Mouse (Mus musculus): Measurements from ENCODE around the gene Il18r1.

The Il18r1 gene

DNA sequence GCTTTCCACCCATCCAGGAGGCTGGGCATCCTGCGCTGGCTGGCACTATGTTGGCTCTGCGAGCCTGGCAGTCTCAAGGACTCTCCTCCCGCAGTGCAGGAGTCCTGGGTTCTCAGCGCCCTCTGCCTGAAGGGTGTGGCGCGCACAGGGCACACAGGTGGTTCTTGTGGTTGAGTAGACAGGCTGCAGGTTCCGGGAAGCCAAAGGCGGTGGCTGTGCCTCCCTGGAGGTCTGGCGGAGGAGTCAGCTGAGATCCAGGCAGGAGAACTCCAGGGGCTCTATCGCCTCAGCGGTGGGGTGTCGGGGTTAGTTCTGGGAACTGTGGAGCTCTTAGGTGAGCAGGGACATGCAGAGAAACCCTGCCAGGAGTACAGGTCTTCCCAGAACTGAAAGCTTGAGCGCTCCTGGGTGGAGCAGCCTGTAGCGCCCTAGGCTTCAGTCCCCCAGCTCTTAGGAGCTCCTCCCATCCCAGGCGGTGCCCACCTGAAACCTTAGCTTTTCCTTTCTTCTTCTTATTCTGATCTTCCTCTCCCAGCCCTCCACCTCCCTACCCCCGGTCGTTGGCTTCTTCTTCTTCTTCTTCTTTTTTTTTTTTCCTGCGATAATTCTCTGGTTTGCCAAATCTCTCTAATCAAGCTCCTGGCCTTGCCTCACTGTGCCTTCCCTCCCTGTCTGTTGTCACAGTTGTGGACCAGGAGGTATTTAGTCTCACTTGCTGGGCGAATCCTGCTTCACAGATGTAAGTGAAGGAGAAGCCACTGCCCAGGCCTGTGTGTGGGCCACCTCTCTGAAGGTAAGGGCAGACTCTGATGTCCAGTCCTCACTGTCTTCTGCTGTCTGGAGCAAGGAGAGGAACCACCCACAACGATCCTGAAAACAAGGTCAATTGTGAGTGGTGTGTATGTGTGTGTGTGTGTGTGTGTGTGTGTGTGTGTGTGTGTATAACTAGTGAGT, at the start of gene Il18r1:
Gene Il18r1 (plus strand): TSS at position 76 of the 954 bp plus-strand sequence.
- DNase-seq = no peak

DNA sequence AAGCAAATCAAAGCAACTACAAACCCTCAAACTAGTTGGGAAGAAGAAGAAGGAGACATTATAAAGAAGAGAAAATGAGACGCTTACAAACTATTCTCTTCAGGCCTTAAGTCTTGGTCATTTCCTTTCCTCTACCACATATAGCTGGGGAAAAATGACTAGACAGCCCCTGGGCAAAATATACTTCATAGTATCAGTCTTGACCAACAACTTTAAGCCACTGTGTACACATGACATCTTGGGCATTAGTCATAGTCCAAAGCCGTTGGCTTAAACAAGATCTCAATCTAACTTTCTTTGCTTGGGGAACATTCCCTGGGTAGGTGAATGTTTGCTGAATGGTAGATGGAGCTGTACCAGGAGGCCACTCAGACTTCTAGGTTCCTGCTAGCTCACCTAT, 48.3 kb upstream of the Il18r1 start:
- no peak for DNase-seq

DNA sequence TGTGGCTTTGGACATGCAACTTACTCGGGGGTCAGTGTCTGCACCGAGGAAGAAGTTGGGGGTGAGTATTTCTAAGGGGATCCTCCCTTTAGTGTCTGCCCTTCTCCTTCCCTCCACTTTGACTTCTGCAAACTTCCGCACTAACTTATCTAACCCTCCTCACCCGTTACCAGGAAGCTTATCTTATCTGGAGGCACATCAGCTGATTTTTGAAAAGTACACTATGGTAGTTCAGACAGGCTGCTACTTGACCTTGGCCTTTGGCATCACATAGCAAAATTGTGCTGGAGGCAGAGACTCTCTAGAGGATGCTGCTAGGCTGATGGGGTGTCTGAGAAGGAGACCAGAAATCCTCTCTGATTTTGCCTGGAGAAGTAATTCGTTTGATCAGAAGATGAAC, 46.8 kb upstream of the Il18r1 start:
- DNase-seq = no peak

DNA sequence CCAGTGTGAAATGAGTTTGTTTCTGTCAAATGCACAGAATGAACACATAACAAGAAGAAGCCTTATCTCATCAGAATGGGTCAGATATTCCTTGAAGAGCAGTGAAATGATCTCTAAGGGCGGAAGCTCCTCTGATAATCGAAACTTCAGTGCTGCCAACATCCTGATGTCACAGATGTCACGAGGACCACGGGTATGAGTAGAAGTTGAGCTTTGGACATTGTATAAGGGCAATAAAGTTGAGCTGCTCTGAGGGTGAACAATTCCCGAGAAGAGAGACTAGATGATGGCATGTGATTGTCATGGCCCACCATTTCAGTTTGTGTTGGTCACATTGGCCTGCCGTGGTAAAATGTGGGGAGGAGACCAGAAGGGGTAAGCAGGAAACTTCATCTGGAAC, 41.5 kb upstream of the Il18r1 start:
- DNase-seq = no peak

DNA sequence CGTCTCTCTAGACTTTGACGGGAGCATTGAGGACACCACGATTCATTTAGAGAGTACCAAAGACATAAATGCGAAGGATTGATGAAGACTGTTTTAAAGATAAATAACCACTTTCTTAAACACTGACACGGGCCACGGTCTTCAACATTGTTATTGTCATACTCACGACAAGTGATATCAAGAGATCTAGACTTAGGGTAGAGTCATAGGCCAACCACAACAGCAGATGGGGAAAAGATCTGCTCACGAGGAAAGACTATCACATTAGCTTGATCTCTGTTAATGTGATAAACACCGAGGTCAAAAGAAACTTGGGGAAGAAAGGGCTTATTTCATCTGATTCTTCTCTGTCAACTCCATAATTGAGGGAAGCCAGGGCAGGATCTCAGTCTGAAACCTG, 38.1 kb upstream of the Il18r1 start:
- DNase-seq = no peak

DNA sequence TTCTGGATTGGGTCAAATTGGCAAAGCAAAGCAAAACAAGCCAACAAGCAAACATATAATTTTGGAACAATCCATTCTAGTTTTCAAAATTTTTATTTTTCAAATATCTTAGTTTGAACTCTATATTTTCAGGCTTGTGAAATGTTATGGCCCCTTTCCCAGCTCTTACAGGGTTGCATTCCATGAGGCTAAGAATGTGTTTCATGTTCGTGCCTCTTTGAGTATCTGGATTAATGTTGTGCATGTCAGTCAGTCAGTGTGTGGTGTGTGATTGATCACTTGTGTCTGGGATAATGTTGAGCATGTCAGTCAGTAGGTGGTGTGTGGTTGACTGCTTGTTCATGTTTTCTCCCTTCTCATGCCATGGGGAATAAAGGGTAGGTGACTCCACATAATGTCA, 37.5 kb upstream of the Il18r1 start:
- DNase-seq = no peak

DNA sequence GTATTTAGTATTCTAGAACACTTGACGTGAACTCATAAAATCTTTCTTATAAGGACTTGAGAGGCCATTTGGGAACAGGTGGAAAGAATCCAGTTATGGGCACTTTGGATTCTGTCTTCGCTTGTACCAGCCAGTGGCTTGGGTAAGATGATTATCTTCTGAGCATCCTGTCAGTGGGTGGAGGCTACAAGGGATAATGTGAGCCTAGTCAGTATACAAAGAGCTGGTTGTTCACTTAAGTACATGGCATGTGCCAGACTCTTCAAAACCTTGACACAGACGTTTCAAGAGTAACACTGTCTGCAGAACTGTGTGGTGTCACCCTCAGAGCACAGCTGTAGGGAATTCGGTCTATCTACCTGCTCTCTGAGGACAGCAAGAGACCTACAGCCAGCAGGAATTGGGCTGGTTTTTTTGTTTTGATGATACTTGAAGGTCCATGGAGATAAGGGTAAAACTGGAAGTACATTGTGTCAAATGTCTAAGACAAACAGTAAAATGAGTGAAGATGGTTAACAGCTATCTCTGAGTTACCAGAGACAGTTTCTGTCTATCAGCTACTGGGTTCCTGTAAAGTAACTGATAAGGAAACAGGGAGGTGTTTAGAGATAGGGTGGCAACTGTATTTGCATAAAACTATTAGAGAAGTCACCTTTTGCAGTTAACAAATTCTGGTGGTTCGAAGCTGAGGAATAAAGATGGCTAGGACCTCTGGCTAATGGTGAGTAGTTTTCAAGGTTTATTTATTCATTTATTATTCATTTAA, 36.3 kb upstream of the Il18r1 start, which contains the start of gene Il1rl1:
Gene Il1rl1 (plus strand): TSS at position 661 of the 766 bp plus-strand sequence.
- DNase-seq = no peak

DNA sequence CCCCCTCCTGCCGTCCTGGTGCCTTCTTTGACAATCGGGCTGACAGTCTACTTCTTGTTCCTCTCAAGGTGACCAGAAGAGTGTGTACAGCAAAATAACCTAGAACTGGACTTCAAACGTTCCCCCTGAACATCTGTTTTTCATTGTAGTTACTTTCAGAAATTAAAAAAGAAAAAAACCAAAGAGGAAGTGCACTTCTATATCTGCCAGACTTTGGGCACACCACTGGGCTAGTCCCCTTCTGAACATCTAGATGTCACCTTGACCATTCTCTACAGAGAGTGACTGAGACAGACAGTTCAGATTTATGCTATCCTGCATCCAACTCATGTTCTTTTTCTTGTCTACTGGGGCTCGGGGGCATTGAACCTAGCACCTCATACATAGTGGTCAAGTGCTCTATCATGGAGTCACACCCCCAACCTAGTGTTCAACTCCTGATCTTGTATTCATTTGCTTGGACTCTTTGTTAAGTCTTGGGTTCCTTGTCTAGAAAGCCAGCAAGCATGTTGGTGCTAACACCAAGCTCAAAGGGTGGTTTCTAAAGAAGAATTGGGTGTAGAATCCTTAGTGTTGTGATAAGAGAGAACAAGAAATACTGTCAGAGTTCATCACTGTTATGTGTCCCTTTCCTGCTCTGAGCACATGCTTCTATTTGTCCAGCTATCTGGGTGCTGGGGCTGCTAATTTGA, 35.1 kb upstream of the Il18r1 start:
- DNase-seq = no peak

DNA sequence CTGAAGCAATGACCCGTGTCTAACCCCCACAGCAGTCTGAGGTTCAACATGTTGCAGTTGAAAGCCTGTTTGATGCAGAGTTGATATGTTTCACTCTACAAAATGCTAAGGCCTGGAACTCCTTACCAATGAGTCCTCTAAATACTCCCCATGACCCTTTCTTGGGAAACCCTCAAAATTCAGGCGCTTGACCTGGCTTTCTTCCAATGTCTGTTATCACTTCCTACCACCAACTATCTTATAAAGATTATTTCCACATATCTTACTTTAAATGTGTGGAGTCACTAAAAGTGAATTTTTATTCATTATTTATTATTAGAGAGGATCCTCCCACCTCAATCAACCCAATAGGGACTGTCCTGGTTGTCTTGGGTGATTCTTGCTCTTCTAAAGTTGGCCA, 33.2 kb upstream of the Il18r1 start:
- no peak for DNase-seq

DNA sequence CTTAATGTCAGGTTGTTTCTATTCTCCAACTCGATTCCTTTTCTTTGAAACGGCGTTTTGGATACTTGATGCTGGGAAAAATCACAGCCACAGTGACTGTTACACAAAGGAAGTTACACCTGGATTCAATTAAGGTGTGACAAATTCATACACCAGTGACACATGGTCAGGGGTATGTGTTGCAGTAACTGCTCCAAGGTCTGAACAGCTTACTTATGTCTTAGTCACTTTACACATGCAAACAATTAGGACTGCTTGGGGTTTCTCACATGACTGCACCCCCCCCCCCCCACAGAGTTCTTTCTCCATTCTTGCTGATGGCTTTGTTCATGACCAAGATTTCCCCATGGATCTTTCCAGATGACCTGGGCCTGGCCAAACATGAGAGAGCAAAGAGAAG, 29.4 kb upstream of the Il18r1 start:
- DNase-seq = no peak

DNA sequence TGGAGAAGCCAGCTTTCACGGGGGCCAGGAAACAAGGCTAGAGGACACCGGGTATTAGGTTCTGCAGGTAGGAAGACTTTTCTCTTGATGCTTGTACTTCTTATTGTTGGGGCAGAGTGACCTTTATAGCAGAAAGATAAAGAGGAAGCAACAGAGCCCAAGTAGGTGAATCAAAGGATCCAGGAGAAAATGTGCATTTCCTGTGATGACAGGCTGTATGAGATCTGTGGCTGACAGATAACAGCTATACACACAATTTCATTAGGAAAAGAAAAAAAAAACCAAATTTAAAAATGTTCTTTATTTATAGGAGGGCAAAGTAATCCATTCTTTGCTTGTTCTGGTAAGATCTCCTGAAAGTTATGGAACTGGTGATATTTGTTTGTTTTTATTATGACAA, 28.0 kb upstream of the Il18r1 start:
- no peak for DNase-seq

DNA sequence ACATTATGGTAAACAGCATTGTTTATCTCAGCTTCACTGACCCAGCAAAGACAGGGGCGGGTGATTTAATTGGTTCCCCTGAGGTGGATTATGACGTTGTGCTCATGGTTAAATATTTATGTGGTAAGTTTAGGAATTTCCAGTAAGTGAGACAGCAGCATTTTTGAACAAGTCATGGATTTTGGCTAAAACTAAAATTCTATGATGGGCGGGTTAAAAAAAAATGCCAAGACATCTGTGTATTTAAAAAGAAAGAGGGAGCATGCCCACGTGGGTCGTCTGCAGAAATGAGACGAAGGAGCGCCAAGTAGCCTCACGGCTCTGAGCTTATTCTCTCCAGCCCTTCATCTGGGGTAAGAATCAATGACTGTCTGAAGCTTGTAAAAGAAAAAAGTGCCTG, 25.8 kb upstream of the Il18r1 start:
- no peak for DNase-seq

DNA sequence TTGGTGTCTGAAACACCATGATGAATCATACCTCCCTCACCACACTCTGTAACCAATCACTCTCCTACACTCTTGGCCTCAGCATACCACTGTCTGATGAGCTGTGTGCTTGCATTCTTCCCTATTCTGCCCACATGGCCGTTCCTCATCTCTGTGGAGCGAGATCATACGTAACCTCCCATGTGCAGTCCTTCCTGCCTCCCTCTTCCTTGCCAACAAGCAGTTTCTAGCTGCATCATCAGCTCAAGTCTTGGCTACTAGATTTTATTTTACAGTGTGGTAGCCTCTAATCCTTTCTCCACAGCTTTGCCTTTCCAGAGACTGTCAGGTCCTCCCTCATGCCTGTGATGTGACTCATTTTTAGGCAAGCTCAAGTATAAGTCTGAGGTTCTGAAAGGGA, 20.6 kb upstream of the Il18r1 start:
- no peak for DNase-seq

DNA sequence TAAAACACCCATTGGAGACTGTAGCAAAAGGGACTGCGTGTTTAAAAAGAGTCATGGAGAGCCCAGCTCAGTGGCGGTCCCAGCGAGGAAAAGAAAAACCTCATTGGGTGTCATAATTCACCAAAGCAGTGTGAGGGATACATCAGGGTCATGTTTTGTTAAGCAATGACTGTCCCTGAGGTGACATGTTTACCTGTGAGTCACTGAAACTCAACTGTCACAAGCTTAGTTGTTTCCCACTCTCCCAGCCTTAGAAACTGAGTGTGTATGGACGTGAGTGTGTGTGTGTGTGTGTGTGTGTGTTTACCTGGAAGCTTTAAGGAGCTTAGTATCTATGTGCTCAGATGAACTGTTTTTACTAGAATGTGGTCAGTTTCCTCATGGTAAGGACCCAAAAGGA, 2.0 kb downstream of the Il18r1 start:
- no peak for DNase-seq

DNA sequence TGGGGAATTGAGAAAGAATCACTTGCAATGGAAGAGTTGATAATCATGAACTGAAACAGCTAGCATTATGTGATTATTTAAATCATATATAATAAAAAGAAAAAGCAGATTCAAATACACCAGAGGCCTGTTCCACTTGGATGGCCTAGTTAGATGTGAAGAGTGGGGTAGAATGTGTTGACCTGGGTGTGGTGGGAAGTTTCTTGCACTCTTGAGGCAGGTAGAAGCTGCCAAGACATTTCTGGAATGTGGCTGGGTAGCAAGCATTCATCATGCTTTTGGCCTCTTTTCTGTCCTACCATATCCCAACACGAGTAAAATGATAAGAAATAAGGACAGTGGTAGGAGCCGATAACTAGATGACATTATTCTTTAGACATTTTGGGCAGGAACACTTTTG, 3.5 kb downstream of the Il18r1 start:
- DNase-seq = no peak

DNA sequence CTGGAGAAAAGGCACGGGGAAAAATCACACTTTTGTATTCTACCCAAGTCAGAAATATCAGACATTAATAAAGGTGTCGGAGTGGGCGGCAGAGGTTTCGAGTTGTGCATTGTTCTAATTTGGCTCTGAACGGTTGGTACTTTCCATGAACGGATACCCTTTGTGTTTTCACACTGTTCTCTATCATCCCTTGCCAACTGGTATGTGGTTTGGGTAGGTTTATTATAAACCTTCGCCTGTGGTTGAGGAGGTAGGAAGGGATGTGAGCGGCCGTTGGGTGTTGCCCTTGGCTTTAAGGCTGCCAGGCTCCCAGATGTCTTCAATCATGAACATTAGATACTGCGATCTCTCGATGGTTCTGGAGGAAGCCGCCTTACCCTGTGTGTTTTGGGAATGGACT, 4.5 kb downstream of the Il18r1 start:
- DNase-seq = no peak

DNA sequence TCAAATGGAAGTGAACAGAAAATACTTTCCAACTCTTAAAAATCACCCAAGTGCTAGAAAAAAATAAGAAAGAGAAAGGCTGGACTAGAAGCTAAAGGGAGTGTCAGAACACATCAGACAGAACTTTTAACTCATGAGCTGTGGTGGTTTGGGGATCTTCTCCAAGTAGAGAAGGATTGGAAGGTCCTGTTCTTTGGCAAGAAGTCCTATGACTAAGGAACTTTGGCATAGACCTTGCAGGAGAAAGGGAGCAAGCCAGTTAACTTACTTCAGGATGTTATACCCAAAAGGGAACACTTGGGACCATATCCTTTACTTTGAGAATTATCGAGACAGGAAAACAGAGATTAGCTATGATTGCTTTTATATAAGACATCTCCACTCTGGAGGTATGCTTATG, 7.0 kb downstream of the Il18r1 start:
- no peak for DNase-seq

DNA sequence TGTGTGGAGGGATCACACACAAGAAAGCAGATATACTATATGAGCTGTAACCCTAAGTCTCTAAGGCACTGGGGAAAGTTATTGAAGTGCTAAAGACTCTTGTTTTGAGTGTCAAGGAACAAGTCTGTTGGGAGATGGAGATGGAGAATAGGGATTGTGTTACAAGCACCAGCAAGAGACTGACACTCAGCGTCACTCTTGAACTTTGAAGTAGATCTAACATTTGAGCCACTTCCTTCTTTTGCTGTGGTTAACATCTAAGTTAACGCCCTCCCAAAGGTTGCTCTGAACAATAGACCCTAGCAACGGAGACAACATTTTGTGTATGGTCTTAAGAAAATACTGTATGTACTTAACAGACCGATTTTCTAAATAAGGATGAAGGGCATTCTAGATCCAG, 8.3 kb downstream of the Il18r1 start:
- no peak for DNase-seq

DNA sequence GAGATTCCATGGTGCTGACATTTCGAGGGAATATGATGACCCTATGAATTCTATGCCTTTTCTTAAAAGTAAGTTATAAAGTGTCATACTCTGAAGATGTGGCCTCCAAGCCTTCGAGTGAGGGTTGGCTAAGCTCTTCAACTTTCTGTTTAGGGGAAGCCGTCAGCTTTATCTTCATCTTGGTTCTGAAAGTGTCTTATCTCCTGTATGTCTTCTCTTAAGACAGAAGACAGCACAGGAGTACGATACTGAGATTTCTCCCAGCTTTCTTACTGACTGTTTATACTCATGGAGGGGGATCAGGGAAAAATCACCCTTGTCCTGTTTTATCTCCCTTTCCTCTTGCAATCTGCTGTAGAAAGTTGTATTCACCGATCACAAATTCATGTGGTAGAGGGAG, 9.0 kb downstream of the Il18r1 start:
- no peak for DNase-seq

DNA sequence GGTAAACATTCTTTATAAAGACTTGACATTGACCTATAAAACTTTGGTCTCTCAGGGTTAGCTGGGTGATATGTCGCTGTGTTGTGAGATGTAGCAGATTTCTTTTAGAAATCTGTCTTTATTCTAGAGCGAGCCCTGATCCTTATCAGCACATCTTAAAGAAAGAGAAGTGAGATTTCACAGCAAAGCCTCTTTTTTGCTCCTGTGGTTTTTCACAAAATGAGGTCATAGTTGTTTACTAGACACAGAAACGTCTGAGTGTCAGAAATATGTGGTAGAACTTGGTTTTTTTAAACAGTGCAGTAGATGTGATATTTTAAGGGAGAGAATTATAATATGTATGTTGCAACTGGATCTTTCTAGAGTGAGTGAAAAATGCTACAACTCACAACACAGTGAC, 10.3 kb downstream of the Il18r1 start:
- no peak for DNase-seq

DNA sequence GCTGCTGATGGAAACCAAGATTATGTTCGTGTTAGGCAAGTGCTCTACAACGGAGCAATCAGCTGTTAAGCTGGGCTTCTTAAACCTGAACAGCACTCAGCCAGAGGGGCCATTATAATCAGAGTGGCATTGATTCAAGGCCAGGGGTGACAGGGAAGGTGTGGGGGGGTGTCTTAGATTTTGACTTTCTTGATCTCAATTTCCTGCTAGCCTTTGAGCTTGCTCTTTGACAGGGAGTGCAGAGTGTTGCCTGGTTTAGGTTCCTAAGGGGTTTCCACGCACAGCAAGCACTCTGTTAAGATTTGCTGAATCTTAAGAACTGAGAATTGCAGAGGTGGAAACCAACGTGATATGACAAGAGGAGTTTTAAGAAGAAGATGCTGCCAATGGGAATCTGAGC, 11.4 kb downstream of the Il18r1 start:
- no peak for DNase-seq

DNA sequence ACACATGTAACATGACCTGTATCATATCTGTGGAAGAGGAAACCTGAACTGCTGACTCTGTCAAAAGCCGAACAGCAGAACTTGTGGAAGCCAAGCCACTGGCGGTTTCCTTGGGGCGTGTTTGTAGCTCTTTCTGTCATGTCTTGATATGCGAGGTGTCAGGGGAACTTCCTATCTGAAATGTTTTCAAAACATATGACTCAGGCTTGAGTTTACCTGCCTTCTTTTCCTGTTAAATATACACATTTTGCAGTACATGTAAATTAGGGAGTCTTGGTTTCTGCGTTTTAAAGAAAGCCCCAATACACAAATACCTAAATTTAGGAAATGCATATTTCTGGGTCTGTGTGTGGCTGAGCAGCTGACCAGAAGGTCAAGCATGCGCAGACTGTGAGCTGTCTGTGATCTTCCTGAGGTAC, 14.2 kb downstream of the Il18r1 start:
- DNase-seq = no peak

DNA sequence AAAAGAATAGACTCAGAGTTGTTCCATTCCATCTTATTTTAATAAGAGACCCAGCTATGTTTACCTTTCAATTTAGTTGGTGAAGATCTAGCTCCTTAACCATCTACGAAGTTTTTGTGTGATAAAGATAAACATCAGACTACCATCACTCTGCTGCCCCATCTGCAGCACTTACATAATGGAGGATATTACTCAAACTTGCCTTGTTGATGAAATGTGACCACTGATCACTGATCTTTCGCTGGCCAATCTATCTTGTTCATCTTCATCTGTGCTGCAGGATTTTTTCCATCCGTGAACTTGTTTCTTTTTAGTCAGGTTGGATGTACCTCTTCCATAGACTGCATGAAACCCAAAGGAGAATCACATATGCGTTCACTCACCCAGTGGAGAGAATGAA, 29.2 kb downstream of the Il18r1 start:
- no peak for DNase-seq

DNA sequence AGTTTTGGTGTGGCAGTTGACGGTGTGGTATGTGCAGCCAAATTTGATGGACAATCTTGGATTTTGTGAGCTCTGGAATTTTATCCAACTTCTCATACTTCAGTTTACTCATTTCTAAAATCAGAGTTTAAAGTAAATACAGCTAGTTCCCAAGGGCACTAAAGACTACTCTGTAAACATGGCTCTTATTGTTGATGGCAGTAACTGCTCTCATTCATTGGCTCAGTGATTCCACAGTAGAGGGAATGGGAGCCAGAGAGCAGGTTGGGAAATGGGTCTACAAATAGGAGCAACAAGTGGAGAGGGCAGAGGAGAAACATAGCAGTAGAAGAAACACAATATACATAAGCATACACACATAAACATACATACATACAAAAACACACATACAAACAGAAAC, 34.4 kb downstream of the Il18r1 start:
- DNase-seq = no peak

All from cerebellum, adult 8-10 months (tissue).